19 mouse cellular contexts compared by ENCODE assay signal in the genomic region with DNA sequence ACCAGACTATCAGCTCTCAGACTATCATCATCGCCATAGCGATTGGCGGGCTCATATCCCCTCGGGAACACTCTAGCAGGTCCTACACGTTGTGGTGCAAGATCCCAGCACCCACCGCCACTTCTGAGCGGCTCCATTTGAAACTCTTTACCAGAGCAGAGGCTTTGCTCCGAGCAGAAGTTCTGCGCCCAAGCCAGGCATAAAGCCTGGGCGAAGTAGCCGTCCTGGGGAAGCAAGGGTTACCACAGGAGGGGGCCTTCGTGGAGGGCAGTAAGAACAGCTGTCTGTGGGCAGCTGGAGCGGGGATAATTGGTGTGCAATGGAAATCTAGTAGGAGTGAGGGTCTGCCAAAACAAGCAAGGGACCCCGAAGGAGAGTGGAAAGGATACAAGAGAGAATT. TPM values are rescaled to one million over a fixed set of nuclear protein-coding genes. Genes with fewer than 3 reads are reported as not detected.
DNase-seq lines count a peak whose midpoint lies in the region; ATAC-seq and TF ChIP-seq lines count a peak whose summit lies in the region.
"Had no signal": no experiment of that assay in that cellular context is flagged by ENCODE, and none has a peak within 500 bp of the region (broad histone marks: within the 10 kb centered on the region; RNA-seq: fewer than 3 reads in every experiment).

No protein-coding gene starts in this region.

- H3K27ac ChIP-seq in neural tube, embryonic 11.5 days (ENCODE audit: low read depth, low read length), result no peak overlapping the region
- H3K27ac ChIP-seq in forebrain, embryonic 16.5 days (ENCODE audit: low read length), result peak overlapping the region; percentile 73
- no peak overlapping the region for H3K27ac ChIP-seq in intestine, embryonic 16.5 days (ENCODE audit: low read length)
- H3K27ac ChIP-seq in liver, postnatal 0 days (ENCODE audit: low read depth), result no peak overlapping the region
- H3K27ac ChIP-seq: liver, embryonic 15.5 days had no signal

- no peak for TF ChIP-seq CTCF in liver, postnatal 0 days (IDR thresholded peaks at IDR 0.05; ENCODE audit: low read depth)

- H3K9me3 ChIP-seq in neural tube, embryonic 11.5 days (ENCODE audit: control insufficient read depth, low read length), result no peaks in the 10 kb centered on the region
- H3K9me3 ChIP-seq in forebrain, embryonic 16.5 days (ENCODE audit: control insufficient read depth, low read length), result no peaks in the 10 kb centered on the region
- no peaks in the 10 kb centered on the region for H3K9me3 ChIP-seq in intestine, embryonic 16.5 days (ENCODE audit: control insufficient read depth, low read length)
- no peaks in the 10 kb centered on the region for H3K9me3 ChIP-seq in liver, postnatal 0 days (ENCODE audit: low read length)
- H3K9me3 ChIP-seq: liver, embryonic 15.5 days had no signal

- H3K36me3 ChIP-seq in neural tube, embryonic 11.5 days (ENCODE audit: control insufficient read depth, insufficient read depth, low read length), result no peaks in the 10 kb centered on the region
- no peaks in the 10 kb centered on the region for H3K36me3 ChIP-seq in forebrain, embryonic 16.5 days (ENCODE audit: control insufficient read depth, insufficient read depth)
- H3K36me3 ChIP-seq in intestine, embryonic 16.5 days (ENCODE audit: control insufficient read depth, insufficient read depth, low read length), result no peaks in the 10 kb centered on the region
- no peaks in the 10 kb centered on the region for H3K36me3 ChIP-seq in liver, postnatal 0 days (replicated peaks; ENCODE audit: insufficient read depth, low read length)
- H3K36me3 ChIP-seq: liver, embryonic 15.5 days had no signal

- no peaks in the 10 kb centered on the region for H3K27me3 ChIP-seq in neural tube, embryonic 11.5 days (ENCODE audit: control insufficient read depth, insufficient read depth, low read length)
- no peaks in the 10 kb centered on the region for H3K27me3 ChIP-seq in forebrain, embryonic 16.5 days (replicated peaks; ENCODE audit: control insufficient read depth, insufficient read depth, low read length)
- H3K27me3 ChIP-seq in intestine, embryonic 16.5 days (replicated peaks; ENCODE audit: control insufficient read depth, insufficient read depth, low read length), result peaks cover 4% of the 10 kb centered on the region; the same call in 1 of the 2 replicates
- no peaks in the 10 kb centered on the region for H3K27me3 ChIP-seq in liver, postnatal 0 days (ENCODE audit: insufficient read depth, low read length)
- H3K27me3 ChIP-seq: liver, embryonic 15.5 days had no signal

- no peak overlapping the region for H3K4me2 ChIP-seq in neural tube, embryonic 11.5 days (ENCODE audit: low read depth)
- H3K4me2 ChIP-seq in forebrain, embryonic 16.5 days (ENCODE audit: low read length), result no peak overlapping the region
- no peak overlapping the region for H3K4me2 ChIP-seq in intestine, embryonic 16.5 days (ENCODE audit: low read depth, low read length)
- no peak overlapping the region for H3K4me2 ChIP-seq in liver, postnatal 0 days (ENCODE audit: low read depth, low read length)

- no peak overlapping the region for H3K4me3 ChIP-seq in neural tube, embryonic 11.5 days (ENCODE audit: low read depth, low read length)
- no peak overlapping the region for H3K4me3 ChIP-seq in forebrain, embryonic 16.5 days (replicated peaks; ENCODE audit: low read length)
- no peak overlapping the region for H3K4me3 ChIP-seq in intestine, embryonic 16.5 days (ENCODE audit: low read length)
- H3K4me3 ChIP-seq in liver, postnatal 0 days (ENCODE audit: low read depth, low read length), result no peak overlapping the region
- H3K4me3 ChIP-seq: liver, embryonic 15.5 days had no signal

- no peak for TF ChIP-seq EP300 in liver, postnatal 0 days (IDR thresholded peaks at IDR 0.05; ENCODE audit: low read depth)

- intact Hi-C loops in heart, postnatal 14 days (cut with DNase I), result loop anchor here (5.0 kb wide), 2 partner anchors 70 to 265 kb away; a partner anchor contains a TSS

- peak; percentile 82 for DNase-seq in heart, adult 11 months
- DNase-seq in heart, postnatal 14 days, result no peak
- peak; percentile 29 for DNase-seq in neural tube, embryonic 11.5 days (ENCODE audit: low spot score)
- no peak for DNase-seq in neural tube, embryonic 10.5 days (ENCODE audit: extremely low spot score, low spot score)
- DNase-seq in retina, postnatal 1 day, result peak; percentile 53
- no peak for DNase-seq in liver, postnatal 0 days
- DNase-seq: cerebellum, adult 8-10 months; heart, postnatal 4 days; kidney, adult 8-10 months; lung, postnatal 4 days; thymus, postnatal 25 days had no signal

- H3K9ac ChIP-seq in neural tube, embryonic 11.5 days (ENCODE audit: low read length), result no peak overlapping the region
- H3K9ac ChIP-seq in forebrain, embryonic 16.5 days (replicated peaks; ENCODE audit: low read depth, low read length), result no peak overlapping the region
- no peak overlapping the region for H3K9ac ChIP-seq in intestine, embryonic 16.5 days (ENCODE audit: low read depth, low read length)
- H3K9ac ChIP-seq in liver, postnatal 0 days (replicated peaks), result no peak overlapping the region
- H3K9ac ChIP-seq: liver, embryonic 15.5 days had no signal

- ATAC-seq in neural tube, embryonic 11.5 days (ENCODE audit: insufficient read depth, low FRiP score, low TSS enrichment), result no peak
- ATAC-seq in forebrain, embryonic 16.5 days, result no peak
- ATAC-seq in intestine, embryonic 16.5 days, result no peak
- ATAC-seq in liver, postnatal 0 days, result no peak
- ATAC-seq: Patski had no signal

- WGBS in neural tube, embryonic 11.5 days, result 67% methylated on average over 14 of the region's 14 CpGs
- 57% methylated on average over 14 of the region's 14 CpGs for WGBS in forebrain, embryonic 16.5 days
- 68% methylated on average over 14 of the region's 14 CpGs for WGBS in intestine, embryonic 16.5 days
- 73% methylated on average over 14 of the region's 14 CpGs for WGBS in liver, postnatal 0 days (ENCODE audit: insufficient replicate concordance)

- H3K4me1 ChIP-seq in neural tube, embryonic 11.5 days (ENCODE audit: control insufficient read depth, insufficient read depth, low read length), result no peaks in the 10 kb centered on the region
- H3K4me1 ChIP-seq in forebrain, embryonic 16.5 days (replicated peaks; ENCODE audit: control insufficient read depth, insufficient read depth, low read length), result peaks cover 5% of the 10 kb centered on the region; the same call in 1 of the 2 replicates
- H3K4me1 ChIP-seq in intestine, embryonic 16.5 days (ENCODE audit: control insufficient read depth, insufficient read depth, low read length), result no peaks in the 10 kb centered on the region
- H3K4me1 ChIP-seq in liver, postnatal 0 days (ENCODE audit: insufficient read depth), result no peaks in the 10 kb centered on the region

RNA-seq across cellular contexts. Expression of a gene that starts 44.9 kb away (rescaled TPM):
- total RNA-seq in heart, postnatal 14 days (2021), result 10 to 100 TPM; 49.3 to 50.3 TPM
- polyA plus RNA-seq in neural tube, embryonic 11.5 days (2014; fragmentation: Nextera tagmentation; extraction: Ambion mirVana), result 19.7 and 24.7 TPM in 2 replicates
- 21.4 and 24.9 TPM in 2 replicates for polyA plus RNA-seq in forebrain, embryonic 16.5 days (2015; fragmentation: Nextera tagmentation; extraction: Ambion mirVana)
- polyA plus RNA-seq in intestine, embryonic 16.5 days (2015; fragmentation: Nextera tagmentation; extraction: Ambion mirVana), result 30.4 and 32.9 TPM in 2 replicates
- polyA plus RNA-seq in liver, postnatal 0 days (2015; fragmentation: Nextera tagmentation; extraction: Ambion mirVana), result 15.3 and 17.5 TPM in 2 replicates

RNA-seq across cellular contexts. Expression of a gene that starts 45.2 kb away (rescaled TPM):
- total RNA-seq in heart, postnatal 14 days (2021), result not detected
- polyA plus RNA-seq in neural tube, embryonic 11.5 days (2014; fragmentation: Nextera tagmentation; extraction: Ambion mirVana), result not detected in 2 replicates
- polyA plus RNA-seq in forebrain, embryonic 16.5 days (2015; fragmentation: Nextera tagmentation; extraction: Ambion mirVana), result not detected in 2 replicates
- not detected in 2 replicates for polyA plus RNA-seq in intestine, embryonic 16.5 days (2015; fragmentation: Nextera tagmentation; extraction: Ambion mirVana)
- polyA plus RNA-seq in liver, postnatal 0 days (2015; fragmentation: Nextera tagmentation; extraction: Ambion mirVana), result not detected in 2 replicates
- total RNA-seq: heart, adult 8-10 months; heart, postnatal 4 days; layer of hippocampus, adult 2 months; left cerebral cortex, postnatal 10 days had no signal
- polyA plus RNA-seq: frontal cortex, adult 2 months; liver, embryonic 15.5 days; Patski had no signal

Comparison
In these comparisons a context has a peak if more than half of its experiments do, and no peak if none do; other contexts are left out.
1. DNase-seq: peak in heart, adult 11 months (single experiment), neural tube, embryonic 11.5 days (single experiment) and retina, postnatal 1 day (single experiment); none in heart, postnatal 14 days (0 of 2), neural tube, embryonic 10.5 days (single experiment) and liver, postnatal 0 days (single experiment).